Mouse (Mus musculus) hindbrain, embryonic 13.5 days (tissue): ENCODE measurements around the gene 4932438H23Rik. TPM values are rescaled to one million over a fixed set of nuclear protein-coding genes. Genes with fewer than 3 reads are reported as not detected.

ENCODE experiments used
- ATAC-seq: fragments of 200-750 bp; cut with Nextera tagmentation; 2 replicates; pipeline ENCODE4 v1.8.0; 2017; ENCODE audit warnings: moderate TSS enrichment; ENCODE audit not compliant: low FRiP score
- H3K27ac ChIP-seq: fragments of 300-500 bp; sonication (generic); 2 replicates; pipeline ENCODE4 v1.5.1; 2015; ENCODE audit warnings: inconsistent platforms, mild to moderate bottlenecking, moderate library complexity
- H3K27me3 ChIP-seq: fragments of 300-500 bp; sonication (generic); 2 replicates; pipeline ENCODE4 v1.6.1; 2015; ENCODE audit warnings: mild to moderate bottlenecking, inconsistent platforms
- H3K36me3 ChIP-seq: fragments of 300-500 bp; sonication (generic); 2 replicates; pipeline ENCODE4 v1.6.1; 2015; ENCODE audit warnings: mild to moderate bottlenecking, inconsistent platforms
- H3K4me1 ChIP-seq: fragments of 300-500 bp; sonication (generic); replicated peaks from 2 replicates; pipeline ENCODE4 v1.6.1; 2015; ENCODE audit warnings: inconsistent platforms
- H3K4me2 ChIP-seq: fragments of 300-500 bp; sonication (generic); 2 replicates; pipeline ENCODE4 v1.6.1; 2015; ENCODE audit warnings: inconsistent platforms, mild to moderate bottlenecking, moderate library complexity
- H3K4me3 ChIP-seq: fragments of 300-500 bp; sonication (generic); 2 replicates; pipeline ENCODE4 v1.5.1; 2015; ENCODE audit warnings: mild to moderate bottlenecking, inconsistent platforms
- H3K9ac ChIP-seq: fragments of 300-500 bp; sonication (generic); 2 replicates; pipeline ENCODE4 v1.6.1; 2015; ENCODE audit warnings: mild to moderate bottlenecking, inconsistent platforms
- H3K9me3 ChIP-seq: fragments of 300-500 bp; sonication (generic); 2 replicates; pipeline ENCODE4 v1.6.1; 2016; ENCODE audit warnings: inconsistent platforms
- WGBS: fragments of 180-500 bp; shearing (Covaris S2); methylation state at CpG from one replicate; pipeline ENCODE4 v1.1.7; 2015; 5-methylcytosine and 5-hydroxymethylcytosine counted together
- polyA plus RNA-seq: library from polyadenylated mRNA; unstranded; fragments of >200 nt; fragmentation: Nextera tagmentation; extraction: Ambion mirVana; gene quantifications from 2 replicates; pipeline ENCODE4 v1.2.1, GENCODE M21; 2015

Gene 4932438H23Rik
- polyA plus RNA-seq, 1 experiment from 2014 or later = 0.99 TPM

DNA sequence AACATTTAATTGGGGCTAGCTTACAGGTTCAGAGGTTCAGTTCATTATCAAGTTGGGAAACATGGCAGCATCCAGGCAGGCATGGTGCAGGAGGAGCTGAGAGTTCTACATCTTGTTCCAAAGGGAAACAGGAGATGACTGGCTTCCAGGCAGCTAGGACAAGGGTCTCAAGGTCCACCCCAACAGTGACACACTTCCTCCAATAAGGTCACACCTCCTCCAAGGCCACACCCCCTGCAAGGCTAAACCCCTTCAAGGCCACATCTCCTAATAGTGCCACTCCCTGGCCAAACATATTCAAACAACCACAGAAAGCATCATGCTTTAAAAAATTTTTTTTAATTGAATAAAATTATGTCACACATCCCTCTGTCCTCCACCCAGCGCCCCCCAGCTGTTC lies 28.9 kb upstream of the 4932438H23Rik start:
- Histone ChIP-seq H3K36me3 (no peaks in the 10 kb centered on the region), H3K27me3 (peaks cover 62% of the 10 kb centered on the region), H3K27ac (no peak overlapping the region), H3K4me2 (no peak overlapping the region), H3K9me3 (no peaks in the 10 kb centered on the region), H3K9ac (no peak overlapping the region), H3K4me1 (peaks cover 8% of the 10 kb centered on the region; the same call in 1 of the 2 replicates), H3K4me3 (no peak overlapping the region)
- ATAC-seq = no peak
- 90% methylated on average over 1 of the region's 1 CpGs for WGBS

DNA sequence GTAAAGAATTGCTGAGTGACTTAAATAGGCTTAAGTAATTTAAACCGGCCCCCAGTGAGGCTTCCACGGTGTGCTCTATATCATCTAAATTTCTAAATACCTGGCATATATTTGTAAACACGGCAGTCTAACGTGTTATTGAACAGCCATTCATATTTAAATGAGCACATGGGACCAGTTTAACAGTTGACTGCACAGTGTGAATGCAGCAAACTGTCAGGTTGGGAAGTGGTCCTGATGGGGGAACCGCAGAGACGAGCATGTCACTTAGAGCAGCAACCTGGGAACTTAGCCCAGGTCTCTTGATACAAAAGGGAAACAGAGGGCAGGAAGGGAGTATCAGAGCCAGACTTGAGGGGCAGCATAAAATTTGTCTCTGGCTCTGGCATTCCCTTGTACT lies 25.0 kb upstream of the 4932438H23Rik start:
- ATAC-seq = no peak
- H3K4me1 ChIP-seq = peaks cover 8% of the 10 kb centered on the region; the same call in 1 of the 2 replicates
- H3K27me3 ChIP-seq = peaks cover 47% of the 10 kb centered on the region
- no peak overlapping the region for H3K9ac ChIP-seq
- no peak overlapping the region for H3K4me3 ChIP-seq
- no peak overlapping the region for H3K27ac ChIP-seq
- no peak overlapping the region for H3K4me2 ChIP-seq
- H3K9me3 ChIP-seq = 0 out of 2 replicates have a peak, but pooled peaks cover 4% of the 10 kb centered on the region
- WGBS = 24% methylated on average over 6 of the region's 6 CpGs
- no peaks in the 10 kb centered on the region for H3K36me3 ChIP-seq

DNA sequence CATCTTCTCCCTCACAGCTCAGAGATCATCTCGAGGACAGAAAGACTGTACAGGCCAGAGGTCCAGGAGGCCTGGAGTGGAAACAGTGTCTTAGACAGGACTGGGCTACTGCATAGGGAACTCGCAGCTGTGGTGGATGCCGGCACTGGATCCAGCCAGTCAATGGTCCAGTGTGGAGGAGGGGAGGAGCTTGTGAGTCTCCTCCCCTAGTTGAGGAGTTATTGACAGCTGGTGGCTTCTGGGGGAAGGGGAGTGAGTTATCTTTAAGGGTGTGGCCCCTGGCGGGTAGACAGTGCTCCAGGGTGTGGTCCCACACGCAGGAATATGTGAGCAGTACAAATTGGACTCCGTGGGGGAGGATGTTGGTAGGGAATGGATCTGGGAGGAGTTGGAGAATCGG lies 21.8 kb upstream of the 4932438H23Rik start:
- Histone ChIP-seq H3K4me3 (no peak overlapping the region), H3K9me3 (0 out of 2 replicates have a peak, but pooled peaks cover 4% of the 10 kb centered on the region), H3K4me1 (peaks cover 8% of the 10 kb centered on the region; the same call in 1 of the 2 replicates), H3K27ac (no peak overlapping the region), H3K4me2 (no peak overlapping the region), H3K9ac (no peak overlapping the region), H3K27me3 (peaks cover 43% of the 10 kb centered on the region), H3K36me3 (no peaks in the 10 kb centered on the region)
- 72% methylated on average over 7 of the region's 7 CpGs for WGBS
- ATAC-seq = no peak

GRCm38 (mm10) chr16:91116006-91116405 lies 21.1 kb upstream of the 4932438H23Rik start:
- 0 out of 2 replicates have a peak, but pooled peaks cover 4% of the 10 kb centered on the region for H3K9me3 ChIP-seq
- no peak for ATAC-seq
- no peak overlapping the region for H3K4me3 ChIP-seq
- H3K36me3 ChIP-seq = no peaks in the 10 kb centered on the region
- peaks cover 8% of the 10 kb centered on the region; the same call in 1 of the 2 replicates for H3K4me1 ChIP-seq
- H3K27ac ChIP-seq = no peak overlapping the region
- WGBS = 84% methylated on average over 4 of the region's 4 CpGs
- peaks cover 39% of the 10 kb centered on the region for H3K27me3 ChIP-seq
- H3K4me2 ChIP-seq = no peak overlapping the region
- H3K9ac ChIP-seq = no peak overlapping the region

DNA sequence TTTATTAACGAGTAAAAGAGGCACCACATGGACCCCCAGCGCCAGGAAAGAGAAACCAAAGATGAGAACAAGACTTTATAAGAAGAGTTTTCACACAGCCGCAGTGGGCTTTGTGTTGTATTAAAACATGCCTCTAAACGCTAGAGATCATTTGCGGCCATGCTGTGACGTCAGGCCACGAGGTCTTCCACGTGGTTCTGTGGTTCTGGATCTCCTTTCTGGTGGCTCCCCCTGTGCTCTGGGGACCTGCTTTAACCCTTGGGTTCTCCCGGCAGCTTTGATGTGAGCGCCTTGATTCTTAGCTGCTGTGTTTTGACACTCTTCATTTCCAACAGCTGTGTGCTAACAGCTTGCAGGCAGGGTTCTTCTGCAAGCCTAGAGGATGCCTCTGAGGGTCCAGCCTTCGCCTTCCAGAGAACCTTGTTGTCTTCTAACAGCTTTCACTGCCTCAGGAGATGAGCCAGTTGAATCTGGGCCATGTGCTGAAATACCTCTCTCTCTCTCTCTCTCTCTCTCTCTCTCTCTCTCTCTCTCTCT lies 16.1 kb upstream of the 4932438H23Rik start:
- Histone ChIP-seq H3K9ac (no peak overlapping the region), H3K9me3 (no peaks in the 10 kb centered on the region), H3K27ac (no peak overlapping the region), H3K4me2 (no peak overlapping the region), H3K4me3 (no peak overlapping the region), H3K36me3 (no peaks in the 10 kb centered on the region), H3K27me3 (peaks cover 39% of the 10 kb centered on the region), H3K4me1 (no peaks in the 10 kb centered on the region)
- 59% methylated on average over 11 of the region's 11 CpGs for WGBS
- ATAC-seq = no peak

DNA sequence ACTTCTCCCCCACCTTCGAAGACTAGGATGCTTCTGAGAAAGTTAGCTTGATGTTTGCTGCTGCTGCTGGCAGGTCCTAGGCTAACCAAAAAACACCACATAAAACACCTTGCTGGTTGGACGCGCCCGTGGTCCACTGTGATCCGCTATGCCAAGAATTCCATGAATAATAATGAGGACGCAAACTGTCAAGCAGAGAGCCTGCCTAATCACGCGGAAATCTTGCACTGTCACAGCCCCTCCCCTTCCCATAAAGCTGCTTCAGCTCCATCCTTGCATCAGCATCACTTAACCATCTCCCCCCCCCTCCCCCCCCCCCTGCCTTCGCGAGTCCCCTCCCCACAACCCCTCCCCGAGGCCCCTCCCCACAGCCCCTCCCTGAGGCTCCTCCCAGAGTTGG lies 12.7 kb upstream of the 4932438H23Rik start:
- Histone ChIP-seq H3K27me3 (peaks cover 58% of the 10 kb centered on the region), H3K27ac (no peak overlapping the region), H3K36me3 (no peaks in the 10 kb centered on the region), H3K4me1 (no peaks in the 10 kb centered on the region), H3K4me2 (no peak overlapping the region), H3K9ac (no peak overlapping the region), H3K9me3 (no peaks in the 10 kb centered on the region), H3K4me3 (no peak overlapping the region)
- no peak for ATAC-seq
- 43% methylated on average over 8 of the region's 11 CpGs for WGBS

- no peak for ATAC-seq
- WGBS = 44% methylated on average over 13 of the region's 13 CpGs
- Histone ChIP-seq H3K9ac (no peak overlapping the region), H3K4me2 (no peak overlapping the region), H3K27me3 (peaks cover 60% of the 10 kb centered on the region), H3K36me3 (no peaks in the 10 kb centered on the region), H3K9me3 (no peaks in the 10 kb centered on the region), H3K4me3 (no peak overlapping the region), H3K4me1 (no peaks in the 10 kb centered on the region), H3K27ac (no peak overlapping the region)
These were observed 10.6 kb upstream of the 4932438H23Rik start for GRCm38 (mm10) chr16:91105481-91106051.

GRCm38 (mm10) chr16:91104821-91105480 lies 10.0 kb upstream of the 4932438H23Rik start:
- Histone ChIP-seq H3K4me2 (no peak overlapping the region), H3K36me3 (no peaks in the 10 kb centered on the region), H3K27me3 (peaks cover 62% of the 10 kb centered on the region), H3K4me3 (no peak overlapping the region), H3K9ac (no peak overlapping the region), H3K27ac (no peak overlapping the region), H3K9me3 (no peaks in the 10 kb centered on the region), H3K4me1 (no peaks in the 10 kb centered on the region)
- no peak for ATAC-seq
- WGBS = 43% methylated on average over 10 of the region's 10 CpGs

DNA sequence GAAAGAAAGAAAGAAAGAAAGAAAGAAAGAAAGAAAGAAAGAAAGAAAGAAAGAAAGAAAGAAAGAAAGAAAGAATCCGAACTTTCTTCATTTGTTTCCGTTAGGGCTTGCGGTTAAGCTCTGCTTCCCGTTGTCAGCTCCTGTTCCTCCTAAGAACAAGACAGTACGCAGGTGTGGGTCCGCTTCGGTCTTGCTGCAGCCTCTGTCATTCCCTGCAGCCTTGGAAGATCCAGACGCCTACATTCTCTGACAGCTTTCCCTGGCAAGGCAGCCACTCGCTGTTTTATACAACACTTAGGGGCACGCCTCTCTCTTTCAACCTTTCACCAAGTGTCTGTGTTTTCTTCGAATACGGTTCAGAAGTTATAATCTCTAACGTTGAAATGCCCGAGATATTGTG lies 8.5 kb upstream of the 4932438H23Rik start:
- Histone ChIP-seq H3K27ac (no peak overlapping the region), H3K4me3 (no peak overlapping the region), H3K9ac (no peak overlapping the region), H3K4me1 (peaks cover 12% of the 10 kb centered on the region), H3K4me2 (no peak overlapping the region), H3K9me3 (no peaks in the 10 kb centered on the region), H3K27me3 (peaks cover 69% of the 10 kb centered on the region), H3K36me3 (no peaks in the 10 kb centered on the region)
- 81% methylated on average over 14 of the region's 14 CpGs for WGBS
- no peak for ATAC-seq

DNA sequence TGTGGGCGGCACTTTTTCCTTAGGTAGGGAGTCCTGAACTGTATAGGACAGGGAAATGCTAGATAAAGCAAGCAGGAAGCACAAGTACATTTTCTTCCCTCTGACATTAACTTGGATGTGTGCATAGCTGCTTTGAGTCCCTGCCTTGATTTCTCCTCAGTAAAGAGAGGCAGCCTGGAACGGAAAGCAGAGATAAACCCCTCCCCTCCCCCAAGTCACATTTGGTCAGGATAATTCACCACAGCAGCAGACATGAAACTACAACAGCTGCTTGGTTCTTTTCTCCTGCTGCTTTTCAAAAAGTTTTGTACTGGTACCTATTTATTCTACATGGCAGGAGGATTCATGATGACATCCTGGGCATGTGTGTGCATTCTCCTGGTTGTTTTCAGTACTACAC lies 5.6 kb upstream of the 4932438H23Rik start:
- WGBS = 75% methylated on average over 2 of the region's 2 CpGs

DNA sequence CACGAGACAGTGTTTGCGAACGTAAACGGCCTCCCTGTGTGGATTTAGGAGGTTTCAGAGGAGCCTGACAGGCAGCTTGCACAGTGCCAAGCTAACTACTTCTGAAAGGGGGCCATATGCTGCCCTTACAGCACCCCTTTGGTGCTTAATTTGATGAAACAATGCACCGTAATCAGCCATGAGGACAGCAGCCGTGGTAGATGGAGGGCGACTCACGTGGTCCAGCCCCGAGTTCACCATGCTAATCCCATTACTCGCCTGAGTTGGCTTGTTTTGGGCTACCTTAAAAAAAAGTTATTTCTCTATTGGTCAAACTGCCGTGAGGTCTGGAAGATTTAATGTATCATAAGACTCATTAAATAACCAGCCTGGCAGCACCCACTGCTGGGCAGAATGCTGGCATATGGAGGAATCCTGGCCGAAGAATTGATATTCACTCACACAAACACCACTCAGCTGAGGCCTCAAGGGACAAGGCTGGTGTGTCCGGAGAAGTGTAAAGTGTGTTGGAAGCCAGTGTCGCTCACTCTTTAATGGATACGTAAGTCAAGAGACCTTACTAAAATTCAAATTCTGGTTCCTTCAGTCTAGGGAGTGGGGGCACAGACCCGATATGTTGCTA lies 4.6 kb upstream of the 4932438H23Rik start:
- peak; percentile 65 for ATAC-seq
- H3K9ac ChIP-seq = no peak overlapping the region
- no peak overlapping the region for H3K4me3 ChIP-seq
- H3K4me1 ChIP-seq = peaks cover 12% of the 10 kb centered on the region
- H3K27me3 ChIP-seq = peaks cover 66% of the 10 kb centered on the region
- H3K36me3 ChIP-seq = no peaks in the 10 kb centered on the region
- H3K4me2 ChIP-seq = no peak overlapping the region
- 49% methylated on average over 16 of the region's 16 CpGs for WGBS
- H3K27ac ChIP-seq = no peak overlapping the region
- no peaks in the 10 kb centered on the region for H3K9me3 ChIP-seq

More for the DNA sequence above, 5.6 kb upstream of the 4932438H23Rik start:
- Histone ChIP-seq H3K27me3 (peaks cover 68% of the 10 kb centered on the region), H3K4me2 (no peak overlapping the region), H3K4me3 (no peak overlapping the region), H3K4me1 (peaks cover 12% of the 10 kb centered on the region), H3K36me3 (no peaks in the 10 kb centered on the region), H3K9ac (no peak overlapping the region), H3K9me3 (no peaks in the 10 kb centered on the region), H3K27ac (no peak overlapping the region)
- no peak for ATAC-seq

DNA sequence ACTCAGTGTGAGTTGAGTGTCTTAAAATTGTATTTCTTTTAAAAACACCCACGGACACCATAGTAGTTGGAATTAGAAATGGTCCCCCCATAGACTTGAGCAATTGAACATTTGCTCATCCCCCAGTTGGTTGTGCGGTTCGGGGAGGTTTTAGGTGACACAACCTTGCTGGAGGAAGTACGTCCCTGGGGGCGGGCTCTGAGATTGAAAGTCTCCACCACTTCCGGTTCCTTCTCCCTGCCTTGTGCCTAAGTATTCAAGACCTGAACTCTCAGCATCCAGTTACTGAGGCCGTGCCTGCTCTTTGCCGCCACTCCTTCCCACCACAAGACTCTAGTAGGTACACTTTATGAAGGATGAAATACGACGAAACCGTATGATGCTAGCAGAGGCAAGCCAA lies 2.9 kb upstream of the 4932438H23Rik start:
- no peak for ATAC-seq
- peaks cover 12% of the 10 kb centered on the region for H3K4me1 ChIP-seq
- WGBS = 91% methylated on average over 11 of the region's 11 CpGs

More for the DNA sequence above, 2.9 kb upstream of the 4932438H23Rik start:
- H3K4me3 ChIP-seq = no peak overlapping the region
- H3K27me3 ChIP-seq = peaks cover 53% of the 10 kb centered on the region
- H3K4me2 ChIP-seq = no peak overlapping the region
- no peak overlapping the region for H3K27ac ChIP-seq
- no peaks in the 10 kb centered on the region for H3K9me3 ChIP-seq
- no peak overlapping the region for H3K9ac ChIP-seq
- no peaks in the 10 kb centered on the region for H3K36me3 ChIP-seq
